Mouse (Mus musculus) hindbrain, embryonic 12.5 days (tissue): Measurements from ENCODE around the gene Cpa2. TPM values are rescaled to one million over a fixed set of nuclear protein-coding genes. Genes with fewer than 3 reads are reported as not detected.

Experiments
- ATAC-seq: fragments of 200-750 bp; cut with Nextera tagmentation; 2 replicates; pipeline ENCODE4 v1.8.0; 2017; ENCODE audit warnings: moderate TSS enrichment; ENCODE audit not compliant: low FRiP score
- H3K27ac ChIP-seq: fragments of 300-500 bp; sonication (generic); 2 replicates; pipeline ENCODE4 v1.5.1; 2016; ENCODE audit warnings: mild to moderate bottlenecking
- H3K27me3 ChIP-seq: fragments of 300-500 bp; sonication (generic); 2 replicates; pipeline ENCODE4 v1.6.1; 2016; ENCODE audit warnings: mild to moderate bottlenecking
- H3K36me3 ChIP-seq: fragments of 300-500 bp; sonication (generic); 2 replicates; pipeline ENCODE4 v1.6.1; 2016; ENCODE audit warnings: mild to moderate bottlenecking
- H3K4me1 ChIP-seq: fragments of 300-500 bp; sonication (generic); 2 replicates; pipeline ENCODE4 v1.6.1; 2016
- H3K4me2 ChIP-seq: fragments of 300-500 bp; sonication (generic); replicated peaks from 2 replicates; pipeline ENCODE4 v1.6.1; 2016; ENCODE audit warnings: mild to moderate bottlenecking
- H3K4me3 ChIP-seq: fragments of 300-500 bp; sonication (generic); 2 replicates; pipeline ENCODE4 v1.5.1; 2016; ENCODE audit warnings: mild to moderate bottlenecking
- H3K9ac ChIP-seq: fragments of 300-500 bp; sonication (generic); 2 replicates; pipeline ENCODE4 v1.6.1; 2016; ENCODE audit warnings: mild to moderate bottlenecking, moderate library complexity
- H3K9me3 ChIP-seq: fragments of 300-500 bp; sonication (generic); replicated peaks from 2 replicates; pipeline ENCODE4 v1.6.1; 2016; ENCODE audit warnings: mild to moderate bottlenecking
- WGBS: fragments of 180-500 bp; shearing (Covaris S2); methylation state at CpG from one replicate; pipeline ENCODE4 v1.1.7; 2016; 5-methylcytosine and 5-hydroxymethylcytosine counted together
- polyA plus RNA-seq: library from polyadenylated mRNA; unstranded; fragments of >200 nt; fragmentation: Nextera tagmentation; extraction: Ambion mirVana; gene quantifications from 2 replicates; pipeline ENCODE4 v1.2.1, GENCODE M21; 2016

Cpa2 gene
- polyA plus RNA-seq, 1 experiment from 2014 or later, result 6.3 TPM

DNA sequence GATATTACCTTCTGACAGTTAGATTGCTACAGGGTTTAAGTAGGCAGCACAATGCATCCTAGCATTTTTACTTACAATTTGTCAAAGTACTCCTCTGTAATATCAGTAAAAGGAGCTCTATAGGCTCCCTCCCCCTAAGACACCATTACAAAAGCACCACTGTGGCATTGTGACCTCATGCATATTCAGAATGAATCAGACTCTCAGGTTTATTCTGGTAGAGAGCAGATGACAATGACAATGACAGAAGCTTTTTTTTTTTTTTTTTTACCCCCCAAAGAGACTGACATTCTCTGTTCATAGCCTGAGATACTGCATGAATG lies 9.8 kb downstream of the Cpa2 start:
- H3K4me1 ChIP-seq, result peaks cover 44% of the 10 kb centered on the region
- no peak overlapping the region for H3K4me2 ChIP-seq
- no peaks in the 10 kb centered on the region for H3K27me3 ChIP-seq
- H3K27ac ChIP-seq, result peak overlapping the region; percentile 80
- no peaks in the 10 kb centered on the region for H3K9me3 ChIP-seq
- H3K9ac ChIP-seq, result no peak overlapping the region
- no peaks in the 10 kb centered on the region for H3K36me3 ChIP-seq
- peak; percentile 46 for ATAC-seq
- no peak overlapping the region for H3K4me3 ChIP-seq

DNA sequence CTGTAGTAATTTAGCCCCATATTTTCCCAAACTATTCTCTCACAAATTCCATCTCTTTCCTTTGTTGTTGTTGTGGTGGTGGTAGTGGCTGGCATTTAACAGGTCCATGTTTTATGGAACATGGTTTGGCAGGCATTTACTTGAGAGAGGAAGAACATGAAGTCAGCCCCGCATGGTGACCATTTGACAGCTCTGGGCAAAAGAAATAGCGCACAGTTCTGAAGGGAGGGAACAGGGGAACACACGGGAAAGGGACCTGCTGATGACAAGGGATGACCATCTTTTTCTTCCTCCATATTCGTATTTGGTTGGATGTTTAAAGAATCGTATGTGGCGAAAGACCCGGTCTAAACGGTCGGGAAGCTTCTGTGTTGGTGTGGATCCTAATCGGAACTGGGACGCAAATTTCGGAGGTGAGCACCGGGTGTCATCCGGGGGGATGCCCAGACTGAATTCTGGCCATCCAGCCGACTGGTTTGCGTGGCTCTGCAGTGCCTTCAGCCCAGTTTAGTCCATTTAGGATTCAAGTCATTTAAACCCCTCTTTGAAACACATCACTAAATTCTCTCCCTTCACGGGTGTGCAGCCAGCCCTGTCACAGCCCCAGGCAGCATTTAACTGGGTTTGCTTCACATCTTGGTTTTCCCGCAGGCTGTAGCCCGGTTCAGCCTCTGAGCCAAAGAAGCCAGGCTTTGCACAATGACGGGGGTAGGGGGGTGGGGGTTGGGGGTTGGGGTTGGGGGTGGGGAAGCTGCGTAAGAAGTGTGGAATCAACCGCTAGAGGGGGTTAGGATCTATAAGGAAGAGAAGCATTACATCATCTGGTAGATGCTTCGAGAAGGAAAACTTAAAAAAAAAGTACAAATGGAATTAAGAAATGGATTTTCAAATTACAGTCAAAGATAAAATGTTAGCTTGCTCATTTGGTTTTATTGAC lies 10.5 kb downstream of the Cpa2 start:
- no peaks in the 10 kb centered on the region for H3K36me3 ChIP-seq
- H3K9me3 ChIP-seq, result no peaks in the 10 kb centered on the region
- WGBS, result 15% methylated on average over 23 of the region's 23 CpGs
- peak overlapping the region; percentile 43 for H3K4me2 ChIP-seq
- no peaks in the 10 kb centered on the region for H3K27me3 ChIP-seq
- peaks cover 36% of the 10 kb centered on the region for H3K4me1 ChIP-seq
- H3K9ac ChIP-seq, result peak overlapping the region; percentile 36; the same call in 1 of the 2 replicates
- peak; percentile 71 for ATAC-seq
- peak overlapping the region; percentile 4; the same call in 1 of the 2 replicates for H3K4me3 ChIP-seq
- H3K27ac ChIP-seq, result peak overlapping the region; percentile 80

DNA sequence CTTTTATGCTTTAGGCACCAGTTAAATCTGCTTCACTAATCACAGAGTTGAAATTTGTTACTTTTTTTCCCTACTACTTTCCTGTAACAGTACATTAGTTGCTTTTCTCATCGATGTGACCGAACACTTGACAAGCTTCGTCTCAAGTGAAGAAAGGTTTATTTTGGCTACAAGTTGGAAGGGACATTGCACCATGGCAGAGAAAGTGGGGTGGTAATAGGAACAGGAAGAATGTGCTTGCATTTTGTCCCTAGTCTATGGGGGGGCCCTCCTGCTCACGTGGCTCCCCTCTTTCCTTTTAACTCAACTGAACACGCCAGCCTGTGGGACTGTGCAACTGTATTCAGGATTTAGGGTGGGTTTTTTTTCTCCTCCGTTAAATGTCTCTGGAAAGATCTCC lies 11.2 kb downstream of the Cpa2 start:
- H3K27ac ChIP-seq, result peak overlapping the region; percentile 45; the same call in 1 of the 2 replicates
- H3K4me2 ChIP-seq, result no peak overlapping the region
- no peaks in the 10 kb centered on the region for H3K27me3 ChIP-seq
- no peaks in the 10 kb centered on the region for H3K9me3 ChIP-seq
- H3K4me3 ChIP-seq, result no peak overlapping the region
- no peaks in the 10 kb centered on the region for H3K36me3 ChIP-seq
- ATAC-seq, result no peak
- H3K9ac ChIP-seq, result no peak overlapping the region
- 53% methylated on average over 6 of the region's 6 CpGs for WGBS
- peaks cover 34% of the 10 kb centered on the region for H3K4me1 ChIP-seq

DNA sequence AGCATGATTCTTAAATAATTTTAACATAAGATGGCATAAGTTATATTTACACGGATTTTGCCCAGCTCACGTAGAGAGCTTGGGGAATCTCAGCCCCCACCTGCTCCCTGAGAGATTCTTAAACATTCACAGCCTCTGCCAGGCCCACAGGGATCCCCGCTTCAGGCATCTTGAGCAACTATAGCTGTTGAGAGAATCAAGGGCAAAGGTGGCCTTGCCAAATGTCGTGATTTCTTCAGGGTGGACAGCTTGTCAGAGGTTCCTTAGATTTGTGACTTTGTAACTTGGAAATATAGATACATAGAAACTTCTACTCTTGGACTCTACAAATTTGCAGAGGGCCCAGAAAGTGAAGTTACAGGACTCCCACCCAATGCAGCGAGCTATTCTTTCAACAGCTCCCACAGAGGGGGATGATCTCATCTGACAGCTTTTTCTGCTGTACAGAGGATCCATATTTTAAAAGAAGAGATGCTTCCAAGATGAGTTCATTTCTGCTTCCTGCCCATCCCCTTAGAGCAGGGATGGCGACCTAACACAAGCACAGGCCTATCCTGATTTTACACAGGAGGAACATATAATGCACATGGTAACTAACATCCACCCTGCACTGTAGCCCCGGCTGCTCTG lies 12.1 kb downstream of the Cpa2 start:
- 79% methylated on average over 7 of the region's 7 CpGs for WGBS

DNA sequence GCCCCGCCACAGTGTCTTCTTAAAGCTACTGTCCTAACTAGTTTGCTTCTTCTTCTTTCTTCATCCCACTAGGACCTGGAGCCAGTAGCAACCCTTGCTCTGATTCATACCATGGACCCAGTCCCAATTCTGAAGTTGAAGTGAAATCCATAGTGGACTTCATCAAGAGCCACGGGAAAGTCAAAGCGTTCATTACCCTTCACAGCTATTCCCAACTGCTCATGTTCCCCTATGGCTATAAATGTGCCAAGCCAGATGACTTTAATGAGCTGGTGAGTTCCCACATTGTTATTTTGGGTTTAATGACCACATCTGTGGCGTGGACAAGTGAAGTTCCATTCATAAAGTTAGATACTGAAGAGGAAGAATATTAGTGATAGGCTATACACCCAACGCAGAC lies 12.7 kb downstream of the Cpa2 start:
- no peaks in the 10 kb centered on the region for H3K36me3 ChIP-seq
- H3K27me3 ChIP-seq, result no peaks in the 10 kb centered on the region
- H3K27ac ChIP-seq, result no peak overlapping the region
- H3K4me3 ChIP-seq, result no peak overlapping the region
- H3K9me3 ChIP-seq, result no peaks in the 10 kb centered on the region
- no peak for ATAC-seq
- H3K4me2 ChIP-seq, result no peak overlapping the region
- H3K9ac ChIP-seq, result no peak overlapping the region
- 88% methylated on average over 5 of the region's 5 CpGs for WGBS
- peaks cover 26% of the 10 kb centered on the region for H3K4me1 ChIP-seq

More for the DNA sequence above, 12.1 kb downstream of the Cpa2 start:
- H3K4me3 ChIP-seq, result no peak overlapping the region
- peaks cover 29% of the 10 kb centered on the region for H3K4me1 ChIP-seq
- H3K4me2 ChIP-seq, result no peak overlapping the region
- no peaks in the 10 kb centered on the region for H3K27me3 ChIP-seq
- H3K9me3 ChIP-seq, result no peaks in the 10 kb centered on the region
- H3K27ac ChIP-seq, result 0 out of 2 replicates have a peak overlapping the region, but pooled peaks have one; percentile 9
- ATAC-seq, result no peak
- H3K36me3 ChIP-seq, result no peaks in the 10 kb centered on the region
- no peak overlapping the region for H3K9ac ChIP-seq

DNA sequence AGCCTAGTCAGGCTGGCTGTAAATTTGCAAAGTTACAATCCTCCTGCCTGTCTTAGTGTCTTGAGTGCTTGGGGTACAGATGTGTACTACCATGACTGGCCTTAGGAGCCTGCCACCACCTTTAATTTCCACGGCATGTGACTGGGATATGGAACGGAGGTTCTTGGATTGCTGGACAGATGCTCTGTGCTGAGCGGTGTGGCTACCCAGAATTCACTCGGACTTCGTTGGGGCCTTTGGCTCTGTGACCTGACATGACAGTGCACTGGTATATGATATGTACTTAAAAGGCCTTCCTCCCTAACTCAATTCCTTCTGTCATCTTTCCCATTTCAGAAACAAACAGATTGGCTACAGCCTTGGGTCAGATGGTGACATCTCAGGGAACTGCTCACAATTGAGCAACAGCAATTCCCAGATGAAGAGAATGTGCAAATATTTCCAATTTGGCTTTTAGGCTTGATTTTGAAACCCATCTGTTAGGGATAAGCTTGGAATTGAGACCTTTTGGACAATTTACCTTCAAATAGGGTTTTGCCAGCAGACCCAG lies 13.3 kb downstream of the Cpa2 start:
- no peaks in the 10 kb centered on the region for H3K9me3 ChIP-seq
- no peak overlapping the region for H3K4me3 ChIP-seq
- no peak overlapping the region for H3K9ac ChIP-seq
- H3K4me2 ChIP-seq, result no peak overlapping the region
- H3K27ac ChIP-seq, result no peak overlapping the region
- ATAC-seq, result no peak
- no peaks in the 10 kb centered on the region for H3K36me3 ChIP-seq
- H3K4me1 ChIP-seq, result peaks cover 20% of the 10 kb centered on the region
- no peaks in the 10 kb centered on the region for H3K27me3 ChIP-seq
- 95% methylated on average over 5 of the region's 5 CpGs for WGBS

DNA sequence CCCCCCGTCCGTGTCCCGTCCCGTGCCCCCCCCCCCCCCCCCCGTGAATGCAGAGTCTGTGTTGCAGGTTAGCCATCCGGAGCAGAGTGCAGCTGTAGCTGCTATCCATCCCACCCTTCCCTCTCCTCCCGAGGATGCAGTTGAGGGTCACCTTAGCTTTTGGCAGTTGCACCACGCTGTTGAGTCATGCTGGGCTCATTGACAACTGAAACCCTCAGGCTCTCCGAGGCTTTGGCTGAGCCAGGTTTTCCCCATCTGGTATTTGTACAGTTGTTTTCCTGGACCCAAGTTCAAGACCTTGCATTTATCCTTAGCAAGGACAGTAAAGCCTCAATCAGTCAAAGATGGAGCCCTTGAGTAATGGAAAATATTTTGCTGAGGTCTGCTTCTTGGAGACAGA lies 14.7 kb downstream of the Cpa2 start:
- Histone ChIP-seq H3K9me3 (no peaks in the 10 kb centered on the region), H3K36me3 (no peaks in the 10 kb centered on the region), H3K27me3 (no peaks in the 10 kb centered on the region), H3K27ac (no peak overlapping the region), H3K4me3 (no peak overlapping the region), H3K4me1 (peaks cover 19% of the 10 kb centered on the region), H3K9ac (no peak overlapping the region), H3K4me2 (no peak overlapping the region)
- 24% methylated on average over 4 of the region's 9 CpGs for WGBS
- no peak for ATAC-seq

DNA sequence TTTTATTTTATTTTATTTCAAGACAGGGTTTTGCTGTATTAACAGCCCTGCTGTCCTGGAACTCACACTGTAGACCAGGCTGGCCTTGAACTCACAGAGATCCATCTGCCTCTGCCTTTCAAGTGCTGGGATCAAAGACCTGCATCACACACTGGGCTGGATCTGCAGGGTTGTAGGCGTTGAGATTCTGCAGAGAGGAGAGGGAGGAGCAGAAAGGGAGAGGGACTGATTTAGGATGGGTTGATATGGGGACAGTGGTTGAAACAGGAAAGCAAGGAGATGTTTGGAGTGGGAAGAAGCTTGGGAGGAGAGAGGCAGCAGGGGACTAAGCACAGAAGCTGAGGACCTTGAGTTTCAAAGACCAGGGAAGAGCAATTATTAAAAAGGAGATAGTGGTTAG lies 18.3 kb downstream of the Cpa2 start:
- Histone ChIP-seq H3K9ac (no peak overlapping the region), H3K27me3 (no peaks in the 10 kb centered on the region), H3K36me3 (no peaks in the 10 kb centered on the region), H3K9me3 (no peaks in the 10 kb centered on the region), H3K4me1 (no peaks in the 10 kb centered on the region), H3K4me3 (no peak overlapping the region), H3K27ac (no peak overlapping the region), H3K4me2 (no peak overlapping the region)
- 44% methylated on average over 1 of the region's 1 CpGs for WGBS
- ATAC-seq, result no peak

DNA sequence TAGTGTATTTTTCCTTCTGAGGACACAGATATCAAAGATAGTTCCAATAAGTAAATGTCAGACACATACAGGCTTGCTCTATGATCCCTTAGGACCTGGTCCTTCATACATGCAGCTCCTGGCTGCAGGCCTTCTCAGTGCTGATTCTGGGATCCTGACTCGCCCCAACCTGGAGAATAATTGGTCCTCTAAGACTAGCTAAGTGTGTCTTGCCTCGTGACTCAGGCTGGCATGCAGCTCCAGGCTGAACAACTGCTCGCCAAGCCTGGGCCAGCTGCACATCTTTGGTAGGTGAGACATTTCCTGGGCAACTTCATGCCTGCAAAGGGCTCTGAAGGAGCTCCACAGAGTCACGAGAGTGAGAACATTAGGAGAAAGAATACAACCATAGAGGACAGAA lies 20.8 kb downstream of the Cpa2 start:
- no peak overlapping the region for H3K4me2 ChIP-seq
- no peak overlapping the region for H3K27ac ChIP-seq
- WGBS, result 83% methylated on average over 4 of the region's 4 CpGs
- H3K9ac ChIP-seq, result no peak overlapping the region
- no peaks in the 10 kb centered on the region for H3K9me3 ChIP-seq
- ATAC-seq, result no peak
- no peak overlapping the region for H3K4me3 ChIP-seq
- H3K4me1 ChIP-seq, result no peaks in the 10 kb centered on the region
- H3K27me3 ChIP-seq, result no peaks in the 10 kb centered on the region
- no peaks in the 10 kb centered on the region for H3K36me3 ChIP-seq

DNA sequence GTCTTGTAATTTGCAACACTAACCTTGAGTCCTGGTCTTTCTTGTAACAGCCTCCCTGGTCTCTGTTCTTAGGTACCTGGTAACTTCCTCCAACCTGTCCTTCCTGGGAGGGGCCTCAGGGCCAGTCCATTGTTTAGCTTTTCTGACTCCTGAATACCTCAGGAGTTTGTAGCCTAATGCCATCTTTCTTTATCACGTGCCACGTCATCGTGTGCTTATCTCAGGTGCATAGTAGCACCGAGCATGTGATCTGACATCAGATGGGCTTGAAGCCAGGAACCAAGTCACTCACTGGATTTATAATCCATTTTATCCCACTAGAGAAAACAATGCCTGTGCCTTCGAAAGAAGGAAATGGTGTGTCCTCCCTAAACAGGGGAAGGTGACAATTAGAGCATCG lies 22.2 kb downstream of the Cpa2 start:
- H3K27me3 ChIP-seq, result no peaks in the 10 kb centered on the region
- WGBS, result 88% methylated on average over 6 of the region's 6 CpGs
- H3K4me1 ChIP-seq, result no peaks in the 10 kb centered on the region
- H3K9ac ChIP-seq, result no peak overlapping the region
- H3K9me3 ChIP-seq, result no peaks in the 10 kb centered on the region
- no peak for ATAC-seq
- no peak overlapping the region for H3K27ac ChIP-seq
- H3K4me2 ChIP-seq, result no peak overlapping the region
- H3K4me3 ChIP-seq, result no peak overlapping the region
- H3K36me3 ChIP-seq, result no peaks in the 10 kb centered on the region

DNA sequence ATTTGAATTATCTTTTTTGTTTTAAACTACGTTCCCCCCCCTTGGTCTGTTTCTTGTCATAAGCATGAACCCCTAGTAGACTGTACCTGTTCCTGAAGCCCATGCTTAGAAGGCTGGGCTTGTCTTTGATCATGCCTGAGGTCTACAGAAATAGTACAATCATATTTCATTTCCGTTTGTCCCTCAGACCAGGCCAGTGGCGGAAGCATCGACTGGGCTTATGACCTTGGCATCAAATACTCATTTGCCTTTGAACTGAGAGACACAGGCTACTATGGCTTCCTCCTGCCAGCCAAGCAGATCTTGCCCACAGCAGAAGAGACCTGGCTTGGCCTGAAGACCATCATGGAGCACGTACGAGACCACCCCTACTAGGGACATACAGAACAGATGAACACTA lies 22.7 kb downstream of the Cpa2 start:
- Histone ChIP-seq H3K27ac (no peak overlapping the region), H3K36me3 (no peaks in the 10 kb centered on the region), H3K27me3 (no peaks in the 10 kb centered on the region), H3K4me1 (no peaks in the 10 kb centered on the region), H3K4me2 (no peak overlapping the region), H3K9ac (no peak overlapping the region), H3K9me3 (no peaks in the 10 kb centered on the region), H3K4me3 (no peak overlapping the region)
- ATAC-seq, result no peak
- 92% methylated on average over 6 of the region's 6 CpGs for WGBS

DNA sequence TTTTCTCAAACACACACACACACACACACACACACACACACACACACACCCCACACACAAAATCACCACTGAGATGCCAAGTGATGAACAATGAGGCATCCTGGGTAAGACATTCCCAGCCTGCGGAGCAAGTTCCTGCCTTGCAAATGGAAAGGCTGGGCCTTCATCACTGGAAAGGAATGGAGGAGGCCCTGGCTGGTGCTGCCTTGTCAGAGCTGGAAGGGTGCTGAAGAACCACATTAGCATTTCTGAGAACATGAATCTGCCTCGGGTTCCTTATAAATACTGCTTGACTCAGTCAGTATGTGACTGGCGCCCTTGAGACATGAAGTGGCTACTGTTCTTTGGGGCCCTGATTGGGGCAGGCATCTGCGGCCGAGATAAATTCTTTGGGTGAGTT lies 26.7 kb downstream of the Cpa2 start, which contains the start of gene Cpa4:
Gene Cpa4 (plus strand): TSS at position 301 of the 400 bp plus-strand sequence.
- H3K9ac ChIP-seq, result no peak within 1 kb of the TSS
- no peaks in the 10 kb centered on the region for H3K27me3 ChIP-seq
- H3K4me3 ChIP-seq, result no peak within 1 kb of the TSS
- 68% methylated on average over 5 of the region's 5 CpGs for whole genome bisulfite sequencing
- H3K4me1 ChIP-seq, result peaks cover 8% of the 10 kb centered on the region
- H3K4me2 ChIP-seq, result no peak within 1 kb of the TSS
- no peaks in the 10 kb centered on the region for H3K36me3 ChIP-seq
- no peaks in the 10 kb centered on the region for H3K9me3 ChIP-seq
- ATAC-seq, result no peak
- no peak within 1 kb of the TSS for H3K27ac ChIP-seq
